Mouse (Mus musculus) olfactory bulb, adult 2 months (tissue): ENCODE measurements at regions not wholly inside any gene's neighbourhood (a gene's known extent, or its start where the extent isn't known, plus 50 kb on each side); places are given as distances from the start of the nearest gene placed in this dataset.

Source experiments
- CTCF ChIP-seq: fragments of 200-500 bp; IDR thresholded peaks from 2 replicates; pipeline ENCODE4 v1.5.1; 2012; ENCODE audit warnings: low read depth, mild to moderate bottlenecking, low read length, moderate library complexity; ENCODE audit not compliant: insufficient read depth
- POLR2A ChIP-seq: fragments of 200-500 bp; IDR thresholded peaks from 2 replicates; pipeline ENCODE4 v1.6.1; 2012; ENCODE audit warnings: mild to moderate bottlenecking, low read depth, low read length, moderate library complexity; ENCODE audit not compliant: insufficient read depth

GRCm38 (mm10) chr7:83014725-83015690, 147.9 kb downstream of the Mex3b start:
- TF ChIP-seq CTCF (no peak), POLR2A (no peak)
